Mouse (Mus musculus) midbrain, embryonic 15.5 days (tissue): Measurements from ENCODE around the gene Lamb3. TPM values are rescaled to one million over a fixed set of nuclear protein-coding genes. Genes with fewer than 3 reads are reported as not detected.
A peak's percentile ranks its signal among the peaks of the same experiment; 100 is the strongest.

Experiments
- ATAC-seq: fragments of 200-750 bp; cut with Nextera tagmentation; replicated peaks from 2 replicates; pipeline ENCODE4 v1.8.0; 2017; ENCODE audit warnings: moderate TSS enrichment
- H3K27ac ChIP-seq: fragments of 300-500 bp; sonication (generic); 2 replicates; pipeline ENCODE4 v1.5.1; 2015; ENCODE audit warnings: mild to moderate bottlenecking, inconsistent platforms
- H3K27me3 ChIP-seq: fragments of 300-500 bp; sonication (generic); replicated peaks from 2 replicates; pipeline ENCODE4 v1.6.1; 2015; ENCODE audit warnings: inconsistent platforms
- H3K36me3 ChIP-seq: fragments of 300-500 bp; sonication (generic); replicated peaks from 2 replicates; pipeline ENCODE4 v1.6.1; 2015; ENCODE audit warnings: inconsistent platforms
- H3K4me1 ChIP-seq: fragments of 300-500 bp; sonication (generic); 2 replicates; pipeline ENCODE4 v1.6.1; 2015; ENCODE audit warnings: inconsistent platforms
- H3K4me2 ChIP-seq: fragments of 300-500 bp; sonication (generic); 2 replicates; pipeline ENCODE4 v1.6.1; 2015; ENCODE audit warnings: inconsistent platforms, mild to moderate bottlenecking, moderate library complexity
- H3K4me3 ChIP-seq: fragments of 300-500 bp; sonication (generic); 2 replicates; pipeline ENCODE4 v1.5.1; 2015; ENCODE audit warnings: mild to moderate bottlenecking, inconsistent platforms
- H3K9ac ChIP-seq: fragments of 300-500 bp; sonication (generic); 2 replicates; pipeline ENCODE4 v1.6.1; 2015; ENCODE audit warnings: mild to moderate bottlenecking, inconsistent platforms
- H3K9me3 ChIP-seq: fragments of 300-500 bp; sonication (generic); 2 replicates; pipeline ENCODE4 v1.6.1; 2016; ENCODE audit warnings: inconsistent platforms
- WGBS: fragments of 180-500 bp; shearing (Covaris S2); methylation state at CpG from one replicate; pipeline ENCODE4 v1.1.7; 2015; ENCODE audit warnings: mixed read lengths; 5-methylcytosine and 5-hydroxymethylcytosine counted together
- polyA plus RNA-seq: library from polyadenylated mRNA; unstranded; fragments of >200 nt; fragmentation: Nextera tagmentation; extraction: Ambion mirVana; gene quantifications from 2 replicates; pipeline ENCODE4 v1.2.1, GENCODE M21; 2015

The Lamb3 gene
- polyA plus RNA-seq, 1 experiment from 2014 or later, result 1.1 TPM

GRCm38 (mm10) chr1:193189151-193189621 lies 18.3 kb upstream of the Lamb3 start:
- WGBS, result 22% methylated on average over 9 of the region's 9 CpGs
- Histone ChIP-seq H3K36me3 (no peaks in the 10 kb centered on the region), H3K4me3 (no peak overlapping the region), H3K4me2 (no peak overlapping the region), H3K4me1 (peaks cover 8% of the 10 kb centered on the region; the same call in 1 of the 2 replicates), H3K9me3 (no peaks in the 10 kb centered on the region), H3K27ac (peak overlapping the region; percentile 55; the same call in 1 of the 2 replicates), H3K27me3 (no peaks in the 10 kb centered on the region), H3K9ac (no peak overlapping the region)
- peak; percentile 87 for ATAC-seq

GRCm38 (mm10) chr1:193189771-193190170 lies 17.7 kb upstream of the Lamb3 start:
- H3K36me3 ChIP-seq, result no peaks in the 10 kb centered on the region
- H3K4me3 ChIP-seq, result no peak overlapping the region
- 62% methylated on average over 3 of the region's 3 CpGs for WGBS
- no peaks in the 10 kb centered on the region for H3K9me3 ChIP-seq
- no peaks in the 10 kb centered on the region for H3K27me3 ChIP-seq
- ATAC-seq, result no peak
- peak overlapping the region; percentile 55; the same call in 1 of the 2 replicates for H3K27ac ChIP-seq
- H3K4me1 ChIP-seq, result peaks cover 8% of the 10 kb centered on the region; the same call in 1 of the 2 replicates
- no peak overlapping the region for H3K9ac ChIP-seq
- H3K4me2 ChIP-seq, result no peak overlapping the region

- Histone ChIP-seq H3K4me3 (no peak overlapping the region), H3K9ac (no peak overlapping the region), H3K36me3 (no peaks in the 10 kb centered on the region), H3K9me3 (no peaks in the 10 kb centered on the region), H3K27ac (no peak overlapping the region), H3K4me1 (peaks cover 8% of the 10 kb centered on the region; the same call in 1 of the 2 replicates), H3K4me2 (no peak overlapping the region), H3K27me3 (no peaks in the 10 kb centered on the region)
- 86% methylated on average over 7 of the region's 7 CpGs for WGBS
- ATAC-seq, result no peak
These were observed 15.7 kb upstream of the Lamb3 start for GRCm38 (mm10) chr1:193191675-193192283.

- H3K27ac ChIP-seq, result no peak overlapping the region
- no peaks in the 10 kb centered on the region for H3K9me3 ChIP-seq
- no peak for ATAC-seq
- no peaks in the 10 kb centered on the region for H3K27me3 ChIP-seq
- no peaks in the 10 kb centered on the region for H3K36me3 ChIP-seq
- no peak overlapping the region for H3K9ac ChIP-seq
- no peak overlapping the region for H3K4me2 ChIP-seq
- peaks cover 2% of the 10 kb centered on the region; the same call in 1 of the 2 replicates for H3K4me1 ChIP-seq
- H3K4me3 ChIP-seq, result no peak overlapping the region
- 89% methylated on average over 3 of the region's 3 CpGs for WGBS
These were observed 12.9 kb upstream of the Lamb3 start for GRCm38 (mm10) chr1:193194416-193195140.

GRCm38 (mm10) chr1:193195169-193195810 lies 12.2 kb upstream of the Lamb3 start:
- Histone ChIP-seq H3K9me3 (no peaks in the 10 kb centered on the region), H3K9ac (no peak overlapping the region), H3K4me1 (no peaks in the 10 kb centered on the region), H3K4me2 (no peak overlapping the region), H3K4me3 (no peak overlapping the region), H3K36me3 (no peaks in the 10 kb centered on the region), H3K27ac (no peak overlapping the region), H3K27me3 (no peaks in the 10 kb centered on the region)
- 86% methylated on average over 3 of the region's 3 CpGs for WGBS
- no peak for ATAC-seq

- H3K4me3 ChIP-seq, result no peak overlapping the region
- no peaks in the 10 kb centered on the region for H3K9me3 ChIP-seq
- no peak overlapping the region for H3K9ac ChIP-seq
- no peak for ATAC-seq
- no peak overlapping the region for H3K27ac ChIP-seq
- H3K27me3 ChIP-seq, result no peaks in the 10 kb centered on the region
- no peaks in the 10 kb centered on the region for H3K36me3 ChIP-seq
- WGBS, result 90% methylated on average over 18 of the region's 18 CpGs
- no peaks in the 10 kb centered on the region for H3K4me1 ChIP-seq
- no peak overlapping the region for H3K4me2 ChIP-seq
These were observed 9.8 kb upstream of the Lamb3 start for GRCm38 (mm10) chr1:193197494-193198205.

- Histone ChIP-seq H3K9me3 (no peaks in the 10 kb centered on the region), H3K4me1 (no peaks in the 10 kb centered on the region), H3K27me3 (no peaks in the 10 kb centered on the region), H3K27ac (no peak overlapping the region), H3K36me3 (no peaks in the 10 kb centered on the region), H3K4me3 (no peak overlapping the region), H3K4me2 (no peak overlapping the region), H3K9ac (no peak overlapping the region)
- ATAC-seq, result no peak
- WGBS, result 92% methylated on average over 2 of the region's 2 CpGs
These were observed 9.2 kb upstream of the Lamb3 start for GRCm38 (mm10) chr1:193198312-193198711.

- Histone ChIP-seq H3K4me2 (no peak overlapping the region), H3K36me3 (no peaks in the 10 kb centered on the region), H3K27ac (no peak overlapping the region), H3K27me3 (no peaks in the 10 kb centered on the region), H3K9me3 (no peaks in the 10 kb centered on the region), H3K4me1 (no peaks in the 10 kb centered on the region), H3K4me3 (no peak overlapping the region), H3K9ac (no peak overlapping the region)
- ATAC-seq, result no peak
- 89% methylated on average over 8 of the region's 8 CpGs for WGBS
These were observed 6.7 kb upstream of the Lamb3 start for GRCm38 (mm10) chr1:193200640-193201382.

GRCm38 (mm10) chr1:193201383-193201778 lies 6.1 kb upstream of the Lamb3 start, which contains the start of gene Traf3ip3:
Traf3ip3 (minus strand) TSS chr1:193201703.
- H3K4me2 ChIP-seq, result no peak within 1 kb of the TSS
- H3K4me1 ChIP-seq, result no peaks in the 10 kb centered on the region
- no peaks in the 10 kb centered on the region for H3K36me3 ChIP-seq
- no peak within 1 kb of the TSS for H3K4me3 ChIP-seq
- H3K27me3 ChIP-seq, result no peaks in the 10 kb centered on the region
- H3K27ac ChIP-seq, result no peak within 1 kb of the TSS
- ATAC-seq, result no peak
- no peak within 1 kb of the TSS for H3K9ac ChIP-seq
- 71% methylated on average over 5 of the region's 5 CpGs for WGBS
- H3K9me3 ChIP-seq, result no peaks in the 10 kb centered on the region

GRCm38 (mm10) chr1:193203821-193204220 lies 3.7 kb upstream of the Lamb3 start:
- H3K9ac ChIP-seq, result no peak overlapping the region
- no peak for ATAC-seq
- WGBS, result 80% methylated on average over 2 of the region's 2 CpGs
- no peaks in the 10 kb centered on the region for H3K36me3 ChIP-seq
- H3K9me3 ChIP-seq, result no peaks in the 10 kb centered on the region
- H3K4me1 ChIP-seq, result no peaks in the 10 kb centered on the region
- H3K4me3 ChIP-seq, result no peak overlapping the region
- H3K4me2 ChIP-seq, result no peak overlapping the region
- H3K27ac ChIP-seq, result no peak overlapping the region
- no peaks in the 10 kb centered on the region for H3K27me3 ChIP-seq

- Histone ChIP-seq H3K27ac (no peak overlapping the region), H3K9me3 (no peaks in the 10 kb centered on the region), H3K36me3 (no peaks in the 10 kb centered on the region), H3K9ac (no peak overlapping the region), H3K4me2 (no peak overlapping the region), H3K4me1 (no peaks in the 10 kb centered on the region), H3K4me3 (no peak overlapping the region), H3K27me3 (no peaks in the 10 kb centered on the region)
- 96% methylated on average over 2 of the region's 2 CpGs for WGBS
- ATAC-seq, result no peak
These were observed 2.1 kb upstream of the Lamb3 start for GRCm38 (mm10) chr1:193205431-193205830.
